25 mouse cellular contexts compared by ENCODE assay signal in genomic region chr11:83865286-83865685, GRCm38 (mm10). TPM values are rescaled to one million over a fixed set of nuclear protein-coding genes. Genes with fewer than 3 reads are reported as not detected.
A peak's percentile ranks its signal among the peaks of the same experiment; 100 is the strongest.
DNase-seq lines count a peak whose midpoint lies in the region; ATAC-seq and TF ChIP-seq lines count a peak whose summit lies in the region.
"Had no signal": no experiment of that assay in that cellular context is flagged by ENCODE, and none has a peak within 500 bp of the region (broad histone marks: within the 10 kb centered on the region; RNA-seq: fewer than 3 reads in every experiment).

No protein-coding gene starts in this region.

- ATAC-seq in midbrain, embryonic 11.5 days (ENCODE audit: low FRiP score), result no peak
- ATAC-seq in kidney, embryonic 14.5 days (ENCODE audit: low FRiP score, low TSS enrichment), result no peak
- ATAC-seq: forebrain, embryonic 14.5 days; intestine, embryonic 15.5 days had no signal

- no peaks in the 10 kb centered on the region for H3K36me3 ChIP-seq in midbrain, embryonic 10.5 days
- H3K36me3 ChIP-seq in midbrain, embryonic 11.5 days (ENCODE audit: control insufficient read depth, insufficient read depth, low read length), result no peaks in the 10 kb centered on the region
- H3K36me3 ChIP-seq in E14TG2a.4 (ENCODE audit: insufficient read depth, low read length), result no peaks in the 10 kb centered on the region
- H3K36me3 ChIP-seq in kidney, embryonic 14.5 days (ENCODE audit: control insufficient read depth, insufficient read depth, low read length), result peaks cover 17% of the 10 kb centered on the region
- H3K36me3 ChIP-seq: embryonic facial prominence, embryonic 15.5 days; forebrain, embryonic 10.5 days; G1E; heart, embryonic 13.5 days; hindbrain, embryonic 13.5 days; intestine, embryonic 15.5 days had no signal

- peaks cover 93% of the 10 kb centered on the region for H3K27me3 ChIP-seq in midbrain, embryonic 10.5 days (ENCODE audit: low read depth, poor library complexity, severe bottlenecking)
- peaks cover 21% of the 10 kb centered on the region for H3K27me3 ChIP-seq in midbrain, embryonic 11.5 days (ENCODE audit: control insufficient read depth, insufficient read depth, low read length)
- peaks cover 18% of the 10 kb centered on the region for H3K27me3 ChIP-seq in E14TG2a.4 (ENCODE audit: insufficient read depth, low read length)
- H3K27me3 ChIP-seq in kidney, embryonic 14.5 days (ENCODE audit: control insufficient read depth, insufficient read depth, low read length), result no peaks in the 10 kb centered on the region
- H3K27me3 ChIP-seq: embryonic facial prominence, embryonic 15.5 days; intestine, embryonic 15.5 days had no signal

- WGBS in midbrain, embryonic 10.5 days, result 10% methylated on average over 9 of the region's 9 CpGs
- WGBS in midbrain, embryonic 11.5 days, result 21% methylated on average over 9 of the region's 9 CpGs
- WGBS in kidney, embryonic 14.5 days, result 53% methylated on average over 9 of the region's 9 CpGs

- TF ChIP-seq CTCF in E14TG2a.4 (conservative IDR thresholded peaks at IDR 0.05; ENCODE audit: low read length), result no peak

- no peak overlapping the region for H3K4me3 ChIP-seq in midbrain, embryonic 10.5 days
- no peak overlapping the region for H3K4me3 ChIP-seq in midbrain, embryonic 11.5 days (ENCODE audit: low read depth, low read length)
- H3K4me3 ChIP-seq in E14TG2a.4 (replicated peaks; ENCODE audit: low read length), result 0 out of 2 replicates have a peak overlapping the region, but pooled peaks have one; percentile 4
- H3K4me3 ChIP-seq in kidney, embryonic 14.5 days (ENCODE audit: low read length), result no peak overlapping the region
- H3K4me3 ChIP-seq: embryonic facial prominence, embryonic 15.5 days; erythroblast, embryonic 14.5 days; forebrain, embryonic 10.5 days; gastrocnemius, adult 2 months; heart, embryonic 13.5 days; hindbrain, embryonic 13.5 days; intestine, embryonic 15.5 days had no signal

- peaks cover 43% of the 10 kb centered on the region for H3K4me1 ChIP-seq in midbrain, embryonic 10.5 days
- peaks cover 5% of the 10 kb centered on the region for H3K4me1 ChIP-seq in midbrain, embryonic 11.5 days (ENCODE audit: control insufficient read depth, insufficient read depth, low read length)
- peaks cover 47% of the 10 kb centered on the region for H3K4me1 ChIP-seq in E14TG2a.4 (replicated peaks; ENCODE audit: low read depth, low read length)
- H3K4me1 ChIP-seq in kidney, embryonic 14.5 days (ENCODE audit: control insufficient read depth, insufficient read depth, low read length), result no peaks in the 10 kb centered on the region
- H3K4me1 ChIP-seq: embryonic facial prominence, embryonic 15.5 days had no signal

- H3K4me2 ChIP-seq in midbrain, embryonic 11.5 days, result no peak overlapping the region
- no peak overlapping the region for H3K4me2 ChIP-seq in kidney, embryonic 14.5 days (replicated peaks; ENCODE audit: low read depth, low read length)
- H3K4me2 ChIP-seq: embryonic facial prominence, embryonic 15.5 days; heart, embryonic 13.5 days; hindbrain, embryonic 13.5 days; intestine, embryonic 15.5 days had no signal

- no peak overlapping the region for H3K9ac ChIP-seq in midbrain, embryonic 11.5 days (ENCODE audit: low read length)
- H3K9ac ChIP-seq in kidney, embryonic 14.5 days (ENCODE audit: low read depth, low read length), result no peak overlapping the region
- H3K9ac ChIP-seq: embryonic facial prominence, embryonic 15.5 days; heart, embryonic 13.5 days; hindbrain, embryonic 13.5 days; intestine, embryonic 15.5 days had no signal

- H3K9me3 ChIP-seq in midbrain, embryonic 10.5 days (replicated peaks), result no peaks in the 10 kb centered on the region
- no peaks in the 10 kb centered on the region for H3K9me3 ChIP-seq in midbrain, embryonic 11.5 days (ENCODE audit: control insufficient read depth, low read length)
- no peaks in the 10 kb centered on the region for H3K9me3 ChIP-seq in E14TG2a.4 (ENCODE audit: low read length)
- no peaks in the 10 kb centered on the region for H3K9me3 ChIP-seq in kidney, embryonic 14.5 days (ENCODE audit: control insufficient read depth, low read length)
- H3K9me3 ChIP-seq: embryonic facial prominence, embryonic 15.5 days; forebrain, embryonic 10.5 days; G1E; heart, embryonic 13.5 days; hindbrain, embryonic 13.5 days; intestine, embryonic 15.5 days had no signal

- H3K27ac ChIP-seq in midbrain, embryonic 10.5 days (replicated peaks), result no peak overlapping the region
- no peak overlapping the region for H3K27ac ChIP-seq in midbrain, embryonic 11.5 days (ENCODE audit: low read depth, low read length)
- H3K27ac ChIP-seq in kidney, embryonic 14.5 days (ENCODE audit: low read depth, low read length), result no peak overlapping the region
- H3K27ac ChIP-seq: embryonic facial prominence, embryonic 15.5 days; forebrain, embryonic 10.5 days; gastrocnemius, adult 2 months; heart, embryonic 13.5 days; hindbrain, embryonic 13.5 days; intestine, embryonic 15.5 days had no signal

- peak; percentile 59 for DNase-seq in midbrain, embryonic 10.5 days (ENCODE audit: low spot score)
- DNase-seq in midbrain, embryonic 11.5 days (ENCODE audit: low spot score, missing footprints), result no peak
- peak; percentile 66 for DNase-seq in R1 (ENCODE audit: low read depth, low spot score)
- peak; percentile 16 for DNase-seq in embryo, embryonic 11 days
- no peak for DNase-seq in left cerebral cortex, adult 9 months (ENCODE audit: low spot score in 2 of 2)
- DNase-seq: adrenal gland, adult 2 months; adrenal gland, postnatal 25 days; cerebellum, adult 2 months; cerebellum, postnatal 14 days; gastrocnemius, adult 2 months; gastrocnemius, postnatal 25 days; heart, postnatal 4 days had no signal

RNA-seq across cellular contexts. Expression of gene Hnf1b, which starts 15.4 kb away (rescaled TPM):
- not detected in 2 replicates for polyA plus RNA-seq in midbrain, embryonic 10.5 days (2016; fragmentation: Nextera tagmentation; extraction: Ambion mirVana)
- not detected in 2 replicates for polyA plus RNA-seq in midbrain, embryonic 11.5 days (2014; fragmentation: Nextera tagmentation; extraction: Ambion mirVana)
- 51.6 and 84.2 TPM in 2 replicates for polyA plus RNA-seq in kidney, embryonic 14.5 days (2014; fragmentation: Nextera tagmentation; extraction: Ambion mirVana)
- polyA plus RNA-seq: C2C12; embryonic facial prominence, embryonic 11.5 days; embryonic facial prominence, embryonic 15.5 days; erythroblast, embryonic 14.5 days; forebrain, embryonic 10.5 days; G1E; heart, postnatal 0 days had no signal

Comparison
In these comparisons a context has a peak if more than half of its experiments do, and no peak if none do; other contexts are left out.
1. DNase-seq: peak in midbrain, embryonic 10.5 days (single experiment), R1 (single experiment) and embryo, embryonic 11 days (single experiment); none in midbrain, embryonic 11.5 days (single experiment) and left cerebral cortex, adult 9 months (0 of 2).
2. RNA of gene Hnf1b, which starts 15.4 kb away (polyA plus RNA-seq): 51.6 to 84.2 TPM in kidney, embryonic 14.5 days; not detected in midbrain, embryonic 10.5 days and not detected in midbrain, embryonic 11.5 days; every median in the first group is over 10 times any median in the second.